Mouse (Mus musculus): Measurements from ENCODE around the gene Lama4. TPM values are rescaled to one million over a fixed set of nuclear protein-coding genes. Genes with fewer than 3 reads are reported as not detected.

Gene Lama4
- polyA plus RNA-seq, 1 experiment: 2.3 TPM

DNA sequence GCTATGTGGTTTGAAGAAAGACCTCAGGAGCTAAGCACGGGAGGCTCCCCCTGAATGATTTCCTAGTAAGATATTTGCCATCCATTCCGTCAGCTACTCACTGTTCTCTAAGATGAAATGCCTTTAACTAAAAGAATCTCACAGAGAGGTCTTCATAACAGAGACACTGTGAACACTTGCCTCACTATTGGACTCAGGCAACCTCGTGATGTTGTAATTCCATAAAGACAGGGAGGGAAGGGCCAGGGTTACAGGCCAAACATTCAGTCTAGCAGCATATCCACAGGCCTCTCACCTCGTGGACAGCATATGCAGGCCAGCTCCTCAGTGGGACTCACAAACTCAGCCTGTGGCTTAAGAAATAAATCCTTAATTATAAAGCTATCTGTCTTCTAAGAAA lies 52.7 kb downstream of the Lama4 start:
- no peaks in the 10 kb centered on the region for H3K4me1 ChIP-seq (ENCODE audit: control insufficient read depth, insufficient read depth, low read length)
- no peaks in the 10 kb centered on the region for H3K36me3 ChIP-seq (ENCODE audit: control insufficient read depth, insufficient read depth, low read length)
- H3K27me3 ChIP-seq (ENCODE audit: control insufficient read depth, insufficient read depth, low read length): no peaks in the 10 kb centered on the region
- H3K4me3 ChIP-seq (ENCODE audit: control insufficient read depth, low read depth, low read length): no peak overlapping the region
- no peak overlapping the region for H3K27ac ChIP-seq (ENCODE audit: control insufficient read depth, insufficient read depth, low read depth, low read length)
- TF ChIP-seq CTCF (IDR thresholded peaks at IDR 0.05; ENCODE audit: control insufficient read depth, insufficient read depth, insufficient replicate concordance, low read depth, low read length): no peak
- TF ChIP-seq POLR2A (IDR thresholded peaks at IDR 0.05; ENCODE audit: control insufficient read depth, low read depth, low read length): no peak

GRCm38 (mm10) chr10:39018635-39019034 lies 53.3 kb downstream of the Lama4 start:
- Histone ChIP-seq H3K27ac (ENCODE audit: control insufficient read depth, insufficient read depth, low read depth, low read length) (no peak overlapping the region), H3K27me3 (ENCODE audit: control insufficient read depth, insufficient read depth, low read length) (no peaks in the 10 kb centered on the region), H3K36me3 (ENCODE audit: control insufficient read depth, insufficient read depth, low read length) (no peaks in the 10 kb centered on the region), H3K4me1 (ENCODE audit: control insufficient read depth, insufficient read depth, low read length) (no peaks in the 10 kb centered on the region), H3K4me3 (ENCODE audit: control insufficient read depth, low read depth, low read length) (no peak overlapping the region)
- TF ChIP-seq POLR2A (IDR thresholded peaks at IDR 0.05; ENCODE audit: control insufficient read depth, low read depth, low read length): no peak
- TF ChIP-seq CTCF (IDR thresholded peaks at IDR 0.05; ENCODE audit: control insufficient read depth, insufficient read depth, insufficient replicate concordance, low read depth, low read length): no peak

GRCm38 (mm10) chr10:39023618-39024256 lies 58.4 kb downstream of the Lama4 start:
- H3K36me3 ChIP-seq (ENCODE audit: control insufficient read depth, insufficient read depth, low read length): no peaks in the 10 kb centered on the region
- TF ChIP-seq POLR2A (IDR thresholded peaks at IDR 0.05; ENCODE audit: control insufficient read depth, low read depth, low read length): no peak
- no peak for TF ChIP-seq CTCF (IDR thresholded peaks at IDR 0.05; ENCODE audit: control insufficient read depth, insufficient read depth, insufficient replicate concordance, low read depth, low read length)
- H3K27me3 ChIP-seq (ENCODE audit: control insufficient read depth, insufficient read depth, low read length): no peaks in the 10 kb centered on the region
- no peaks in the 10 kb centered on the region for H3K4me1 ChIP-seq (ENCODE audit: control insufficient read depth, insufficient read depth, low read length)
- no peak overlapping the region for H3K4me3 ChIP-seq (ENCODE audit: control insufficient read depth, low read depth, low read length)
- no peak overlapping the region for H3K27ac ChIP-seq (ENCODE audit: control insufficient read depth, insufficient read depth, low read depth, low read length)

DNA sequence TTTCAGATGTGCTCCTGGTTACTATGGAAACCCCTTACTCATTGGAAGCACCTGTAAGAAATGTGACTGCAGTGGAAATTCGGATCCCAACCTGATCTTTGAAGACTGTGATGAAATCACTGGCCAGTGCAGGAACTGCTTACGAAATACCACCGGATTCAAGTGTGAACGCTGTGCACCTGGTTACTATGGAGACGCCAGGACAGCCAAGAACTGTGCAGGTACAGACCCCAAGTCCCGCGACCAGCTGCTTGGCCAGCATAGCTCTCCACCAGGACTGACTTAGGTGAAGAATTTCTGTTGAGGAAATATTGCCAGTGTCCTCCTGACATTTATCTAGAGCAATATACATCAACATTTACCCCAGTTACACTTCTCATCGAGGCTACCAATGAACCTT lies 61.2 kb downstream of the Lama4 start:
- TF ChIP-seq POLR2A (IDR thresholded peaks at IDR 0.05; ENCODE audit: control insufficient read depth, low read depth, low read length): no peak
- no peak overlapping the region for H3K27ac ChIP-seq (ENCODE audit: control insufficient read depth, insufficient read depth, low read depth, low read length)
- no peaks in the 10 kb centered on the region for H3K27me3 ChIP-seq (ENCODE audit: control insufficient read depth, insufficient read depth, low read length)
- no peaks in the 10 kb centered on the region for H3K4me1 ChIP-seq (ENCODE audit: control insufficient read depth, insufficient read depth, low read length)
- H3K36me3 ChIP-seq (ENCODE audit: control insufficient read depth, insufficient read depth, low read length): no peaks in the 10 kb centered on the region
- no peak overlapping the region for H3K4me3 ChIP-seq (ENCODE audit: control insufficient read depth, low read depth, low read length)

DNA sequence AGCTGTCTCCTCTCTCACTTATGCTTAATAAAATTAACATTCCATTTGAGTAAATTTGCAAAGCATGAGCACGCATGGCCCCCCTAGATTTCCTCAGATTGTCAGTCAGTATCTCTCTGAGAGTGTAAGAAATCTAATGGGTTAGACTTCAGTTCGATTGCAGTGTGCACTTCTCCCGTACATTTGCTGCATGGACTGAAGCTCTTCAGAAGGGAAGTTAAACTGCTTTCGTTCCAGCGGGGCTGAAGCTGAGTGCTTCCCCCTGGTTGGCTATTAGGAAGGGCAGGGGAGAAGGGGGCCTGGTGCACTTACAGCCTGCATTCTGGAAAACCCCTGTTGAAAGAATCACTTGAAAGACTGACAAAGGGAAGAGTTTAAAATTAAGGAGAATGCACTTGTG lies 61.7 kb downstream of the Lama4 start:
- H3K27me3 ChIP-seq (ENCODE audit: control insufficient read depth, insufficient read depth, low read length): no peaks in the 10 kb centered on the region
- H3K4me1 ChIP-seq (ENCODE audit: control insufficient read depth, insufficient read depth, low read length): no peaks in the 10 kb centered on the region
- H3K36me3 ChIP-seq (ENCODE audit: control insufficient read depth, insufficient read depth, low read length): no peaks in the 10 kb centered on the region
- H3K27ac ChIP-seq (ENCODE audit: control insufficient read depth, insufficient read depth, low read depth, low read length): no peak overlapping the region
- H3K4me3 ChIP-seq (ENCODE audit: control insufficient read depth, low read depth, low read length): no peak overlapping the region
- TF ChIP-seq CTCF (IDR thresholded peaks at IDR 0.05; ENCODE audit: control insufficient read depth, insufficient read depth, insufficient replicate concordance, low read depth, low read length) (no peak), POLR2A (IDR thresholded peaks at IDR 0.05; ENCODE audit: control insufficient read depth, low read depth, low read length) (no peak)

DNA sequence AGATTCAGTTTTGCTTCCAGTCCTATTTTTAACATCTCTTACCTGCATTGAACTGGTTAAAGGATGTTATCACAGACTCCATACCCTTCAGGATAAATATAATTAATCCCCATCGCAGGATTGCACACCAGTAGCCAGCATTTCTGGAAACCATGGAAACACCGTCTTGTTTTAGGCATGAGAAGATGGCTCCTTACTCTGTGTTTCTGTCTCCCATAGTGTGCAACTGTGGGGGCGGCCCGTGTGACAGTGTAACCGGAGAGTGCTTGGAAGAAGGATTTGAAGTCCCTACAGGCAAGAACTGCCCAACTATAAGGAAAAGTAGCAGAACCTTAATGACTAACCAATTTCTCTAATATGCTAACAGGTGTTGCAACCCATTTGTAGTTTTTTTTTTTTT lies 63.1 kb downstream of the Lama4 start:
- Histone ChIP-seq H3K36me3 (ENCODE audit: control insufficient read depth, insufficient read depth, low read length) (no peaks in the 10 kb centered on the region), H3K27me3 (ENCODE audit: control insufficient read depth, insufficient read depth, low read length) (no peaks in the 10 kb centered on the region), H3K4me1 (ENCODE audit: control insufficient read depth, insufficient read depth, low read length) (no peaks in the 10 kb centered on the region), H3K4me3 (ENCODE audit: control insufficient read depth, low read depth, low read length) (no peak overlapping the region), H3K27ac (ENCODE audit: control insufficient read depth, insufficient read depth, low read depth, low read length) (no peak overlapping the region)
- no peak for TF ChIP-seq POLR2A (IDR thresholded peaks at IDR 0.05; ENCODE audit: control insufficient read depth, low read depth, low read length)
- TF ChIP-seq CTCF (IDR thresholded peaks at IDR 0.05; ENCODE audit: control insufficient read depth, insufficient read depth, insufficient replicate concordance, low read depth, low read length): no peak

DNA sequence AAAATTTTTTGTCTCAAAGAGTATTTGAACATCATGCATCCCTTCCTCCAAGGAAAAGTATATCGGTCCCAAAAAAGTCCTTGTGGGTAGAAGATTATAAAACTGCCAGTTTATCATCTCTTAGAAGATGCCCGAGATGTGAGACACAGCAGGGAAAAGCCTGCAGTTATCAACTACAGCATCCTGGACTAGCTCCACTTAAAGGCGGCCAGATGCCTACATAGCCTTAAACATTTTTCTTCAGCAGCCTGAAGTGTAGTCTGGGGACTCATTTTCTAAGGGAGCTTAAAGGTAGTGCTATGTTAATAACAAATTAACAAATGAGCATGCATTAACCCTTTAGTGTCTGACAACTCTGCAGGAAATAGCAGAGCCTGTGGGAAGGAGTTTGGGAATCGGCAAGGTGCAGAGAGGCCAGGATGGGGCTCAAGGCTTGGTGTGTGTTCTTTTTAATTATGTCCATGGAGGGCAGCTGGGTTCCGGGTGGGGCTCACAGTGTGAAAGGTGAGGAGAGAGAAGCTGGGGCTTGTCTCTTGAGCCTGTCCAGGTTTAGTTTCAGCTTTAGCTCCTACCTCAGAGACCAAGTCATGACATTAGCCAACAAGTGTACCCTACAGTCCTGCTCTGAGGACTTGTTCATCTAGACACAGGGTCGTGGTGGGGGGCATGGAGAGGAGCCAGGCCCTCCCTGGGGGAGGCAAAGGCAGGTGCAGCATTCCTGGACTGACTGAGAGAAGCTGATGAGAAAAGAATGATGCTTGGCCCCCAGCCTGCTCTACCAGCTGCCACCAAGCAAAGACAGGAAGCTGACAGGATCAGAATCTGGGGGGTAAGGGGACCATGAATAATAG lies 64.2 kb downstream of the Lama4 start:
- no peaks in the 10 kb centered on the region for H3K36me3 ChIP-seq (ENCODE audit: control insufficient read depth, insufficient read depth, low read length)
- no peaks in the 10 kb centered on the region for H3K4me1 ChIP-seq (ENCODE audit: control insufficient read depth, insufficient read depth, low read length)
- H3K27me3 ChIP-seq (ENCODE audit: control insufficient read depth, insufficient read depth, low read length): no peaks in the 10 kb centered on the region
- TF ChIP-seq POLR2A (IDR thresholded peaks at IDR 0.05; ENCODE audit: control insufficient read depth, low read depth, low read length) (no peak), CTCF (IDR thresholded peaks at IDR 0.05; ENCODE audit: control insufficient read depth, insufficient read depth, insufficient replicate concordance, low read depth, low read length) (no peak)
- H3K4me3 ChIP-seq (ENCODE audit: control insufficient read depth, low read depth, low read length): no peak overlapping the region
- no peak overlapping the region for H3K27ac ChIP-seq (ENCODE audit: control insufficient read depth, insufficient read depth, low read depth, low read length)

Measured in testis, adult 2 months (tissue).